ENCODE assay signal across 18 mouse cellular contexts in the genomic region with DNA sequence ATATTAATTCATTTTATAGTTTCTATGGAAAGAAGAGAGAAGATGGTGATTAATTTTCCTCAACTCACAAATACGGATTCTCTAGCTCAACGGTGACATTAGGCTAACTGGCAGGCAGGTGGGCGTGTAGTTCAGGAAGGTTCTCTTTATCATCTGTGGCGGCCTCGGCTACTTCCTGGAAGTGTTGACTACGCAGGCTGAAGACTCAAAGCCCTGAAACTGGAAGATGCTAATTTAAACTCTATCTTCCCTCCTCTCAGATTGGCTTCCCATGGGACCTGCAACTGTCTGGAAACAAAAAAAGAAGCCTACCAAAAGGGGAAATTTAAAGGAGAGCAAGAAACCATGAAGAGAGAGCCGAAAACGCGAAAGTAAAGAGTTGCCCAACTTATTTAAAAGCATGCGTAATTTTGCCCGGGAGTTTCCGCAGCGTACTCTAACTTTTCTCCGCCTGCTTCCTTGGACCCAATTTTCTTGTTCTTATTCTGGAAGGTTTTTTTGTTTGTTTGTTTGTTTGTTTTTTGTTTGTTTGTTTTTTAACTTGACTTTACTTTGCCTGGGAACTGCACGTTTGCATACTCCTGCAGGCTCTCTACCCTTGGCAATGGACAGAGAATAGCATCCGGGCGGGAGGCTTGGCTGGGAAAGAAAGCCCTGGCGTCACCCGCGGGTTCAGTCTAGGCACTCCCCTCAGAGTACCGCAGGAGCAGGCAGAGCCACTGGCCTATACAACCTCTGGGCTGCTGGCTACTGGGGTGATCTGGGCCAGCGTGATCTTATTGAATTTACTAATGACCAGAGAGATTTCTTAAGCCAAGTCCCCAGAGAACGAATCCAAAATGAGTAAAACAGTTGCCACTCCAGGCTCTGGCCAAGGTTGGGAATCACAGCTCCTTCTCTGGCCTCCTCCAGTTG. TPM values are rescaled to one million over a fixed set of nuclear protein-coding genes. Genes with fewer than 3 reads are reported as not detected.
DNase-seq lines count a peak whose midpoint lies in the region; ATAC-seq and TF ChIP-seq lines count a peak whose summit lies in the region.
"Had no signal": no experiment of that assay in that cellular context is flagged by ENCODE, and none has a peak within 500 bp of the region (broad histone marks: within the 10 kb centered on the region; RNA-seq: fewer than 3 reads in every experiment).

No protein-coding gene starts in this region.

- H3K9ac ChIP-seq in hindbrain, embryonic 11.5 days (ENCODE audit: low read depth, low read length): no peak overlapping the region
- no peak overlapping the region for H3K9ac ChIP-seq in hindbrain, postnatal 0 days (replicated peaks; ENCODE audit: low read length)
- no peak overlapping the region for H3K9ac ChIP-seq in limb, embryonic 13.5 days
- H3K9ac ChIP-seq: liver, postnatal 0 days; stomach, embryonic 15.5 days had no signal

- peak; percentile 53 for DNase-seq in hindbrain, embryonic 11.5 days (ENCODE audit: low spot score)
- no peak for DNase-seq in hindbrain, postnatal 0 days (ENCODE audit: low spot score)
- DNase-seq in MN1 (ENCODE audit: low spot score): peak; percentile 87
- peak; percentile 61 for DNase-seq in embryo, embryonic 11 days
- DNase-seq in gastrocnemius, postnatal 4 days (ENCODE audit: low spot score in 2 of 2): no peak
- DNase-seq: adrenal gland, postnatal 10 days; cerebellum, postnatal 14 days; gastrocnemius, postnatal 36 days; liver, postnatal 0 days had no signal

- H3K4me3 ChIP-seq in hindbrain, embryonic 11.5 days (ENCODE audit: low read depth, low read length): no peak overlapping the region
- H3K4me3 ChIP-seq in hindbrain, postnatal 0 days (ENCODE audit: low read length): no peak overlapping the region
- peak overlapping the region; percentile 5; the same call in 1 of the 2 replicates for H3K4me3 ChIP-seq in limb, embryonic 13.5 days
- H3K4me3 ChIP-seq: myocyte; stomach, embryonic 15.5 days had no signal

- TF ChIP-seq CTCF in hindbrain, postnatal 0 days (IDR thresholded peaks at IDR 0.05; ENCODE audit: low read depth): no peak

- no peak overlapping the region for H3K27ac ChIP-seq in hindbrain, embryonic 11.5 days (ENCODE audit: low read depth, low read length)
- H3K27ac ChIP-seq in hindbrain, postnatal 0 days: no peak overlapping the region
- no peak overlapping the region for H3K27ac ChIP-seq in limb, embryonic 13.5 days
- H3K27ac ChIP-seq: kidney, postnatal 0 days; macrophage; stomach, embryonic 15.5 days had no signal

- peaks cover 98% of the 10 kb centered on the region for H3K27me3 ChIP-seq in hindbrain, embryonic 11.5 days (ENCODE audit: control insufficient read depth, insufficient read depth, low read length)
- H3K27me3 ChIP-seq in hindbrain, postnatal 0 days (ENCODE audit: insufficient read depth, low read length): peaks cover 99% of the 10 kb centered on the region
- H3K27me3 ChIP-seq in limb, embryonic 13.5 days: peaks cover 84% of the 10 kb centered on the region

- WGBS in hindbrain, embryonic 11.5 days: 1% methylated on average over 23 of the region's 23 CpGs
- 2% methylated on average over 23 of the region's 23 CpGs for WGBS in hindbrain, postnatal 0 days
- 19% methylated on average over 23 of the region's 23 CpGs for WGBS in limb, embryonic 13.5 days

- H3K9me3 ChIP-seq in hindbrain, embryonic 11.5 days (ENCODE audit: control insufficient read depth, low read length): no peaks in the 10 kb centered on the region
- no peaks in the 10 kb centered on the region for H3K9me3 ChIP-seq in hindbrain, postnatal 0 days (ENCODE audit: low read length)
- no peaks in the 10 kb centered on the region for H3K9me3 ChIP-seq in limb, embryonic 13.5 days
- H3K9me3 ChIP-seq: stomach, embryonic 15.5 days had no signal

- no peaks in the 10 kb centered on the region for H3K36me3 ChIP-seq in hindbrain, embryonic 11.5 days (ENCODE audit: control insufficient read depth, insufficient read depth, low read length)
- no peaks in the 10 kb centered on the region for H3K36me3 ChIP-seq in hindbrain, postnatal 0 days (ENCODE audit: insufficient read depth, low read length)
- H3K36me3 ChIP-seq in limb, embryonic 13.5 days: no peaks in the 10 kb centered on the region
- H3K36me3 ChIP-seq: stomach, embryonic 15.5 days had no signal

- no peak for ATAC-seq in hindbrain, embryonic 11.5 days (ENCODE audit: low FRiP score)
- ATAC-seq in hindbrain, postnatal 0 days: no peak
- no peak for ATAC-seq in limb, embryonic 13.5 days (ENCODE audit: low FRiP score, low read depth)
- ATAC-seq in frontal cortex, adult (ENCODE audit: low TSS enrichment): no peak
- ATAC-seq: intestine, embryonic 16.5 days; liver, postnatal 0 days had no signal

- H3K4me2 ChIP-seq in hindbrain, embryonic 11.5 days (replicated peaks; ENCODE audit: low read depth, low read length): no peak overlapping the region
- H3K4me2 ChIP-seq in hindbrain, postnatal 0 days (ENCODE audit: low read depth, low read length): no peak overlapping the region
- peak overlapping the region; percentile 40 for H3K4me2 ChIP-seq in limb, embryonic 13.5 days (replicated peaks)
- H3K4me2 ChIP-seq: stomach, embryonic 15.5 days had no signal

- H3K4me1 ChIP-seq in hindbrain, embryonic 11.5 days (replicated peaks; ENCODE audit: control insufficient read depth, insufficient read depth, low read length): peaks cover 3% of the 10 kb centered on the region; the same call in 1 of the 2 replicates
- no peaks in the 10 kb centered on the region for H3K4me1 ChIP-seq in hindbrain, postnatal 0 days (ENCODE audit: insufficient read depth, low read length)
- peaks cover 92% of the 10 kb centered on the region for H3K4me1 ChIP-seq in limb, embryonic 13.5 days

RNA-seq across cellular contexts. Expression of a gene that starts 24.4 kb away (rescaled TPM):
- polyA plus RNA-seq in hindbrain, embryonic 11.5 days (2014; fragmentation: Nextera tagmentation; extraction: Ambion mirVana): 0.10 TPM in 1 of 2 replicates, not detected in the other
- total RNA-seq in hindbrain, postnatal 0 days (2014; rRNA removed): not detected in 2 replicates
- polyA plus RNA-seq in hindbrain, postnatal 0 days (2015; fragmentation: Nextera tagmentation; extraction: Ambion mirVana): not detected in 2 replicates
- polyA plus RNA-seq in limb, embryonic 13.5 days (2015; fragmentation: Nextera tagmentation; extraction: Ambion mirVana): 10.8 and 11.4 TPM in 2 replicates
- 1 to 10 TPM; 1.5 to 1.6 TPM for total RNA-seq in gastrocnemius, postnatal 4 days (2021)
- total RNA-seq: gastrocnemius, postnatal 36 days; hematopoietic stem cell, adult 5-6 weeks; layer of hippocampus, postnatal 10 days had no signal
- polyA plus RNA-seq: kidney, postnatal 0 days; macrophage; myocyte had no signal

Comparison
In these comparisons a context has a peak if more than half of its experiments do, and no peak if none do; other contexts are left out.
1. DNase-seq: peak in hindbrain, embryonic 11.5 days (single experiment), MN1 (single experiment) and embryo, embryonic 11 days (single experiment); none in hindbrain, postnatal 0 days (single experiment) and gastrocnemius, postnatal 4 days (0 of 2).
2. RNA of a gene that starts 24.4 kb away (polyA plus RNA-seq): 10.8 to 11.4 TPM in limb, embryonic 13.5 days; 0.10 TPM in hindbrain, embryonic 11.5 days and not detected in hindbrain, postnatal 0 days; every median in the first group is over 10 times any median in the second.